Mouse (Mus musculus) adrenal gland, postnatal 0 days (tissue): Measurements from ENCODE around the gene Gm10563. TPM values are rescaled to one million over a fixed set of nuclear protein-coding genes. Genes with fewer than 3 reads are reported as not detected.

Experiments used
- polyA plus RNA-seq: library from polyadenylated mRNA; unstranded; fragments of >200 nt; fragmentation: Nextera tagmentation; extraction: Ambion mirVana; gene quantifications from 2 replicates; pipeline ENCODE4 v1.2.1, GENCODE M21; 2015

Gm10563 gene
- not detected in 2 replicates for polyA plus RNA-seq

GRCm38 (mm10) chr4:155645308-155645707 is at the start of gene Gm10563:
Gm10563 (minus strand) TSS chr4:155645408.

GRCm38 (mm10) chr4:155694111-155694481 is 48.9 kb upstream of the Gm10563 start, which contains the start of gene Fndc10:
Fndc10 (plus strand) TSS chr4:155694342.

GRCm38 (mm10) chr4:155668689-155669597 is 23.7 kb upstream of the Gm10563 start, which contains the start of gene Mib2:
Mib2 (minus strand) TSS chr4:155669198.

GRCm38 (mm10) chr4:155653086-155653450 is 7.9 kb upstream of the Gm10563 start, which contains the start of gene Mmp23:
Mmp23 (minus strand) TSS chr4:155653384.

GRCm38 (mm10) chr4:155624338-155625291 is 20.6 kb downstream of the Gm10563 start, which contains the start of gene Cdk11b:
Cdk11b (plus strand) TSS chr4:155624854.

GRCm38 (mm10) chr4:155601091-155601996 is 43.9 kb downstream of the Gm10563 start, which contains the start of gene Slc35e2:
Slc35e2 (plus strand) TSS chr4:155601416.

Other genes starting within 250 kb of the Gm10563 start
- 0.22 and 0.27 TPM in 2 replicates for gene Gabrd, start 247.3 kb downstream of the Gm10563 start, polyA plus RNA-seq
- gene Cfap74, start 236.2 kb downstream of the Gm10563 start, polyA plus RNA-seq = 1.3 TPM in 2 replicates
- 6.4 and 21.3 TPM in 2 replicates for gene Tmem52, start 176.3 kb downstream of the Gm10563 start, polyA plus RNA-seq
- 289 and 296 TPM in 2 replicates for gene Gnb1, start 154.0 kb downstream of the Gm10563 start, polyA plus RNA-seq
- 69.7 and 136 TPM in 2 replicates for gene Nadk, start 83.0 kb downstream of the Gm10563 start, polyA plus RNA-seq
- 5.8 and 7.8 TPM in 2 replicates for gene Slc35e2, start 44.0 kb downstream of the Gm10563 start, polyA plus RNA-seq
- 40.5 and 62.6 TPM in 2 replicates for gene Cdk11b, start 20.6 kb downstream of the Gm10563 start, polyA plus RNA-seq
- 73.1 and 96.3 TPM in 2 replicates for gene Mmp23, start 8.0 kb upstream of the Gm10563 start, polyA plus RNA-seq
- 22.3 and 24.1 TPM in 2 replicates for gene Mib2, start 23.8 kb upstream of the Gm10563 start, polyA plus RNA-seq
- 26.3 and 55.7 TPM in 2 replicates for gene Fndc10, start 48.9 kb upstream of the Gm10563 start, polyA plus RNA-seq
- gene Ssu72, start 59.4 kb upstream of the Gm10563 start, polyA plus RNA-seq = 224 and 227 TPM in 2 replicates
- 0.79 and 1.4 TPM in 2 replicates for gene Tmem240, start 89.4 kb upstream of the Gm10563 start, polyA plus RNA-seq
- gene Atad3a, start 115.7 kb upstream of the Gm10563 start, polyA plus RNA-seq = 32.3 and 51.0 TPM in 2 replicates
- 8.0 and 13.1 TPM in 2 replicates for gene Vwa1, start 129.3 kb upstream of the Gm10563 start, polyA plus RNA-seq
- gene Tmem88b, start 140.5 kb upstream of the Gm10563 start, polyA plus RNA-seq = 0.19 and 0.60 TPM in 2 replicates
- 0.15 TPM in 1 of 2 replicates, not detected in the other for gene Ankrd65, start 145.0 kb upstream of the Gm10563 start, polyA plus RNA-seq
- 301 and 408 TPM in 2 replicates for gene Mrpl20, start 157.5 kb upstream of the Gm10563 start, polyA plus RNA-seq
- 73.0 and 127 TPM in 2 replicates for gene Ccnl2, start 167.1 kb upstream of the Gm10563 start, polyA plus RNA-seq
- 316 and 348 TPM in 2 replicates for gene Aurkaip1, start 185.9 kb upstream of the Gm10563 start, polyA plus RNA-seq
- gene Mxra8, start 194.3 kb upstream of the Gm10563 start, polyA plus RNA-seq = 159 and 249 TPM in 2 replicates
- gene Dvl1, start 202.0 kb upstream of the Gm10563 start, polyA plus RNA-seq = 11.9 and 14.2 TPM in 2 replicates
- gene Tas1r3, start 218.0 kb upstream of the Gm10563 start, polyA plus RNA-seq = 0.14 and 0.16 TPM in 2 replicates
- 7.7 and 9.1 TPM in 2 replicates for gene Cptp, start 224.0 kb upstream of the Gm10563 start, polyA plus RNA-seq
- 30.5 and 36.0 TPM in 2 replicates for gene Ints11, start 224.1 kb upstream of the Gm10563 start, polyA plus RNA-seq
- 26.3 and 34.6 TPM in 2 replicates for gene Pusl1, start 246.4 kb upstream of the Gm10563 start, polyA plus RNA-seq
- gene Acap3, start 246.4 kb upstream of the Gm10563 start, polyA plus RNA-seq = 10.5 and 15.9 TPM in 2 replicates